Mouse (Mus musculus) kidney, embryonic 16.5 days (tissue): Measurements from ENCODE around the gene Donson. TPM values are rescaled to one million over a fixed set of nuclear protein-coding genes. Genes with fewer than 3 reads are reported as not detected.

Experiments used
- ATAC-seq: fragments of 200-750 bp; cut with Nextera tagmentation; 2 replicates; pipeline ENCODE4 v1.8.0; 2017; ENCODE audit warnings: moderate TSS enrichment; ENCODE audit not compliant: low FRiP score, low TSS enrichment
- H3K27ac ChIP-seq: fragments of 300-500 bp; sonication (generic); 2 replicates; pipeline ENCODE4 v1.5.1; 2014; ENCODE audit warnings: low read length
- H3K27me3 ChIP-seq: fragments of 300-500 bp; sonication (generic); 2 replicates; pipeline ENCODE4 v1.6.1; 2014; ENCODE audit warnings: low read length, control low read depth, mixed read lengths; ENCODE audit not compliant: insufficient read depth
- H3K36me3 ChIP-seq: fragments of 300-500 bp; sonication (generic); 2 replicates; pipeline ENCODE4 v1.6.1; 2014; ENCODE audit warnings: low read length, control low read depth, mixed read lengths; ENCODE audit not compliant: insufficient read depth
- H3K4me1 ChIP-seq: fragments of 300-500 bp; sonication (generic); 2 replicates; pipeline ENCODE4 v1.6.1; 2014; ENCODE audit warnings: low read length, control low read depth, mixed read lengths; ENCODE audit not compliant: insufficient read depth
- H3K4me2 ChIP-seq: fragments of 300-500 bp; sonication (generic); replicated peaks from 2 replicates; pipeline ENCODE4 v1.6.1; 2014; ENCODE audit warnings: low read depth, low read length
- H3K4me3 ChIP-seq: fragments of 300-500 bp; sonication (generic); 2 replicates; pipeline ENCODE4 v1.5.1; 2014; ENCODE audit warnings: mild to moderate bottlenecking, low read length
- H3K9ac ChIP-seq: fragments of 300-500 bp; sonication (generic); replicated peaks from 2 replicates; pipeline ENCODE4 v1.6.1; 2014; ENCODE audit warnings: low read length
- H3K9me3 ChIP-seq: fragments of 300-500 bp; sonication (generic); 2 replicates; pipeline ENCODE4 v1.6.1; 2016; ENCODE audit warnings: low read length, control low read depth
- WGBS: fragments of 180-500 bp; shearing (Covaris S2); extraction: QIAGEN DNeasy Blood & Tissue Kit; methylation state at CpG from one replicate; pipeline ENCODE4 v1.1.7; 2014; 5-methylcytosine and 5-hydroxymethylcytosine counted together
- polyA plus RNA-seq: library from polyadenylated mRNA; unstranded; fragments of >200 nt; fragmentation: Nextera tagmentation; extraction: Ambion mirVana; gene quantifications from 2 replicates; pipeline ENCODE4 v1.2.1, GENCODE M21; 2015

The Donson gene
- polyA plus RNA-seq, 1 experiment from 2014 or later = 21.5 TPM

DNA sequence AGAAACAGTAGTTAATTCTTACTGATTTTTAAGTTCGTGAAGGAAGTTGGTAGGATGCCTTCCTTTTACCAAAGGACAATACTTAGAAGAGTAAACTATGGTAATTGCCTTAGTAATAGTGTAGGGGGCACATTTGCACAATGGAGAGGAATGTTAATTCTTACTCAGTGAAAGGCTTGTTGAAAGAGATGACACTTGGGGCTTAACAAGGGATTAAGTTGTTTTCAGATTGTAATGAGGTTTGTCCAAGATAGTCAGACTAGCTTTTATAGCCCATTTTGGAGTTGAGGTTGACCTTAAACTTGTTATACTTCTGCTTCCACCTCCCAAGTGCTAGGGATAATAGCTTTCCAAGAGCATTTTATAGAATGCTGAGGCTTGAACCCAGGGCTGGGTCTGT is 27.2 kb downstream of the Donson start:
- 75% methylated on average over 1 of the region's 1 CpGs for WGBS
- no peak overlapping the region for H3K4me3 ChIP-seq
- peaks cover 76% of the 10 kb centered on the region for H3K36me3 ChIP-seq
- H3K4me1 ChIP-seq = no peaks in the 10 kb centered on the region
- no peak for ATAC-seq
- no peak overlapping the region for H3K4me2 ChIP-seq
- no peaks in the 10 kb centered on the region for H3K27me3 ChIP-seq
- H3K27ac ChIP-seq = no peak overlapping the region
- no peak overlapping the region for H3K9ac ChIP-seq
- peaks cover 7% of the 10 kb centered on the region for H3K9me3 ChIP-seq

DNA sequence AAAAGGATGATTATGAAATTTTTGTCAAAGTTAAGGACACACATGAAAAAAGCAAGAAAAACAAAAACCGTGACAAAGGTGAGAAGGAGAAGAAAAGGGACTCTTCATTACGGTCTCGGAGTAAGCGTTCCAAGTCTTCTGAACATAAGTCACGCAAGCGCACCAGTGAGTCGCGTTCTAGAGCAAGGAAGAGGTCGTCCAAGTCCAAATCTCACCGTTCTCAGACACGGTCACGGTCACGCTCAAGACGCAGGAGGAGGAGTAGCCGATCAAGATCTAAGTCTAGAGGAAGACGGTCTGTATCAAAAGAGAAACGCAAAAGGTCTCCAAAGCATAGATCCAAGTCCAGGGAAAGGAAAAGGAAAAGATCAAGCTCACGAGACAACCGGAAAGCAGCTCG is 28.8 kb downstream of the Donson start:
- Histone ChIP-seq H3K4me3 (no peak overlapping the region), H3K36me3 (peaks cover 76% of the 10 kb centered on the region), H3K27ac (no peak overlapping the region), H3K9me3 (peaks cover 7% of the 10 kb centered on the region), H3K9ac (no peak overlapping the region), H3K4me1 (no peaks in the 10 kb centered on the region), H3K4me2 (no peak overlapping the region), H3K27me3 (no peaks in the 10 kb centered on the region)
- WGBS = 95% methylated on average over 20 of the region's 20 CpGs
- ATAC-seq = no peak

DNA sequence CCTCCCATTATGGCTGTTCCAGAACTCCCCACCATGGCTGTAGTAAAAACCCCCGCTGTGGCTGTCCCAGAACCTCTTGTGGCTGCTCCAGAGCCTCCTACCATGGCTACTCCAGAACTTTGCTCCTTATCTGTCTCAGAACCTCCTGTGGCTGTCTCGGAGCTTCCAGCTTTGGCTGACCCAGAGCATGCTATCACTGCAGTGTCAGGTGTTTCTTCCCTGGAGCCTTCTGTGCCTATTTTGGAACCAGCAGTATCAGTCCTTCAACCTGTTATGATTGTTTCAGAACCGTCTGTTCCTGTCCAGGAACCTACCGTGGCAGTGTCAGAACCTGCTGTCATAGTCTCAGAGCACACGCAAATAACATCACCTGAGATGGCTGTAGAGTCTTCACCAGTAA is 30.1 kb downstream of the Donson start:
- ATAC-seq = no peak
- peaks cover 7% of the 10 kb centered on the region for H3K9me3 ChIP-seq
- WGBS = 93% methylated on average over 5 of the region's 5 CpGs
- H3K4me2 ChIP-seq = no peak overlapping the region
- no peaks in the 10 kb centered on the region for H3K27me3 ChIP-seq
- H3K4me1 ChIP-seq = no peaks in the 10 kb centered on the region
- H3K36me3 ChIP-seq = peaks cover 73% of the 10 kb centered on the region
- no peak overlapping the region for H3K9ac ChIP-seq
- no peak overlapping the region for H3K4me3 ChIP-seq
- no peak overlapping the region for H3K27ac ChIP-seq

DNA sequence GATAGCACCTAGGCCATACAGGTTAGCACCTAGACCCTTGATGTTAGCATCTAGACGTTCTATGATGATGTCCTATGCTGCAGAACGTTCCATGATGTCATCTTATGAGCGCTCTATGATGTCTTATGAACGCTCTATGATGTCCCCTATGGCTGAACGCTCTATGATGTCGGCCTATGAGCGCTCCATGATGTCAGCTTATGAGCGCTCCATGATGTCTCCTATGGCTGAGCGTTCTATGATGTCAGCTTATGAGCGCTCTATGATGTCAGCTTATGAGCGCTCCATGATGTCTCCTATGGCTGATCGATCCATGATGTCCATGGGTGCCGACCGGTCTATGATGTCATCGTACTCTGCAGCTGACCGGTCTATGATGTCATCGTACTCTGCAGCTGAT is 31.3 kb downstream of the Donson start:
- Histone ChIP-seq H3K9me3 (peaks cover 7% of the 10 kb centered on the region), H3K36me3 (peaks cover 71% of the 10 kb centered on the region), H3K27ac (no peak overlapping the region), H3K4me1 (no peaks in the 10 kb centered on the region), H3K4me3 (no peak overlapping the region), H3K27me3 (no peaks in the 10 kb centered on the region), H3K9ac (no peak overlapping the region), H3K4me2 (no peak overlapping the region)
- ATAC-seq = 0 out of 2 replicates have a peak, but pooled peaks have one; percentile 31
- WGBS = 98% methylated on average over 17 of the region's 17 CpGs

DNA sequence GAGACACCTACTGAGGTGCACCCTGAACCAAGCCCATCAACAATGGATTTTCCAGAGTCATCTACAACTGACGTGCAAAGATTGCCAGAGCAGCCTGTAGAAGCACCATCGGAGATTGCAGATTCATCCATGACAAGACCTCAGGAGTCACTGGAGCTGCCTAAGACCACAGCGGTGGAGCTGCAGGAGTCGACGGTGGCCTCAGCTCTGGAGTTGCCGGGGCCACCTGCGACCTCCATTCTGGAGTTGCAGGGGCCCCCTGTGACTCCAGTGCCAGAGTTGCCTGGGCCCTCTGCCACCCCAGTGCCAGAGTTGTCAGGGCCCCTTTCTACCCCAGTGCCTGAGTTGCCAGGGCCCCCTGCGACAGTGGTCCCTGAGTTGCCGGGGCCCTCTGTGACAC is 33.3 kb downstream of the Donson start:
- H3K9ac ChIP-seq = no peak overlapping the region
- no peaks in the 10 kb centered on the region for H3K27me3 ChIP-seq
- peaks cover 70% of the 10 kb centered on the region for H3K36me3 ChIP-seq
- 0 out of 2 replicates have a peak, but pooled peaks cover under 1% of the 10 kb centered on the region for H3K4me1 ChIP-seq
- no peak overlapping the region for H3K4me3 ChIP-seq
- 92% methylated on average over 9 of the region's 9 CpGs for WGBS
- peaks cover 6% of the 10 kb centered on the region for H3K9me3 ChIP-seq
- H3K27ac ChIP-seq = no peak overlapping the region
- H3K4me2 ChIP-seq = no peak overlapping the region
- no peak for ATAC-seq

DNA sequence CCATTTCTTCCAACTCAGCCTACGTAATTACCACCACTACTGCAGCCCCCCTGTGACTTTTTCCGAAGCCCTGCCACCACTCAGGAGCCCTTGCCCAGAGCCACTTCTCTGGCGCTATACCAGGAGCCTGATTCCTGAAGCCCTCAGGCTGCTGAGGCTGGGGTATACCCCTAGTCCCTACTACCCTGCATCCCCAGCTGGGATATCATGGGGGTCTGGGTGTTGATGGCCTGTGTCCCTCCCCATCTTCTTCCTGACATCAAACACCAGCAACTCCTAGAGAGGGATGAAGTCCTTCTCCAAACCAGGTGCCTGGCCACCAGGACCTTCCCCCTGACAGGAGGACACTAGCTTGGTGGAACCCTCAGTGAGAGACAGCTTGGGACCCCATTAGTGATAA is 36.4 kb downstream of the Donson start:
- WGBS = 95% methylated on average over 3 of the region's 3 CpGs
- Histone ChIP-seq H3K4me3 (no peak overlapping the region), H3K4me1 (peaks cover 9% of the 10 kb centered on the region), H3K4me2 (no peak overlapping the region), H3K9me3 (no peaks in the 10 kb centered on the region), H3K27ac (no peak overlapping the region), H3K36me3 (peaks cover 39% of the 10 kb centered on the region), H3K9ac (no peak overlapping the region), H3K27me3 (no peaks in the 10 kb centered on the region)
- ATAC-seq = no peak

DNA sequence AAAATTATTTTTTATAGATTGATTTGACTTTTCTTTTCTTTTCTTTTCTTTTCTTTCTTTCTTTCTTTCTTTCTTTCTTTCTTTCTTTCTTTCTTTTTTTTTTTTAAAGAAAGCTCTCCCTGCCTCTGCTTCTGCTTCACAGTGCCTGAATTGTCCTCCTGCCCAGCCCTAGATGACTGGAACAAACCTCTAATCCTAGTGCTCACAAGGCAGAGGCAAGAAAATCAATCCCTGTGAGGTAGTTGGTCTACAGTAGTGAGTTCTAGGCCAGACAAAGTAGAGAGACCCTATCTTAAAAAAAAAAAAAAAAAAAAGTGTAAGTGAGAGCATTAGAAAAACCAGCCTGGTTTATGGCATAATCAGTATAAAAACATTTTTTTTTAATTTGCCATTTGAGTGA is 38.8 kb downstream of the Donson start:
- H3K4me2 ChIP-seq = peak overlapping the region; percentile 18; the same call in 1 of the 2 replicates

DNA sequence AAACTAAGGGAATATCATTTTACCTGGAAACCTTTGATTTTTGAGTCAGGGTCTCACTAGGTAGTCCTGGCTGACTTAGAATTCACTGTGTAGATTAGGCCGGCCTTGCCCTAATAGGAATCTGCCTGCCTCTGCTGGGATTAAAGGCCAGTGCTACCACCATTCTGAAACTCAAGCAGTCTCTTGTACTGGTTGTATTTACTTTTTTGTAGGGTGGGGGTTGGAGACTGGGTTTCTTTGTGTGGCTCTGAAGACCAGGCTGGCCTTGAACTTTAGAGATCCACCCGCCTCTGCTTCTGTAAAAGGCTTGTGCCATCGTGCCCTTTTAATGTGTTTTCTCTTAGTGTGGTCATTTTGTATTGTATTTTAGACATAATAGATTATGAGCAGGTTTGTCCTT is 39.3 kb downstream of the Donson start:
- peak overlapping the region; percentile 89 for H3K4me3 ChIP-seq
- peaks cover 14% of the 10 kb centered on the region for H3K4me1 ChIP-seq
- H3K4me2 ChIP-seq = peak overlapping the region; percentile 57
- H3K9me3 ChIP-seq = no peaks in the 10 kb centered on the region
- no peak overlapping the region; the same call in 1 of the 2 replicates for H3K9ac ChIP-seq
- ATAC-seq = no peak
- H3K36me3 ChIP-seq = peaks cover 11% of the 10 kb centered on the region
- H3K27me3 ChIP-seq = no peaks in the 10 kb centered on the region
- 55% methylated on average over 3 of the region's 3 CpGs for WGBS
- H3K27ac ChIP-seq = no peak overlapping the region

More for the DNA sequence above, 38.8 kb downstream of the Donson start:
- Histone ChIP-seq H3K9me3 (no peaks in the 10 kb centered on the region), H3K4me1 (peaks cover 14% of the 10 kb centered on the region), H3K36me3 (peaks cover 15% of the 10 kb centered on the region), H3K27ac (no peak overlapping the region), H3K9ac (no peak overlapping the region), H3K27me3 (no peaks in the 10 kb centered on the region), H3K4me3 (no peak overlapping the region)
- no peak for ATAC-seq

DNA sequence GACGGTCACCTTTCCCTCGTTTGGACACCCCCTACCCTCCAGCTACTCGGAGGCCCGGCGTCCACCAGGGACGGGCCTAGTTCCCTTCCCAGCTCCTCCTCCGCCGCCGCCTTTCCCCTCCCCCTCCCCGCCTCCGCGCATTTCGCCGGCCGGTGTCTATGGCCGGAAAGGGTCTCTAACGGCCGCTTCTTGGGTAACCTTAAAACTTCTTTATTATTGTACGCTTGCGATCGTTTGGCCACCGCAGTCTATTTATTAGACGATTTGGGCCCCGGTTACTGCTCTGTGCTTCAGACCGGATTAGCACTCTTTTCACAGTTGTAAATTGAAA is 40.4 kb downstream of the Donson start:
- Histone ChIP-seq H3K9me3 (no peaks in the 10 kb centered on the region), H3K27ac (peak overlapping the region; percentile 97), H3K9ac (peak overlapping the region; percentile 79), H3K27me3 (no peaks in the 10 kb centered on the region), H3K4me3 (peak overlapping the region; percentile 89), H3K4me2 (peak overlapping the region; percentile 57), H3K36me3 (peaks cover 11% of the 10 kb centered on the region), H3K4me1 (peaks cover 14% of the 10 kb centered on the region)
- under 1% methylated on average over 25 of the region's 25 CpGs for WGBS
- peak; percentile 64 for ATAC-seq

DNA sequence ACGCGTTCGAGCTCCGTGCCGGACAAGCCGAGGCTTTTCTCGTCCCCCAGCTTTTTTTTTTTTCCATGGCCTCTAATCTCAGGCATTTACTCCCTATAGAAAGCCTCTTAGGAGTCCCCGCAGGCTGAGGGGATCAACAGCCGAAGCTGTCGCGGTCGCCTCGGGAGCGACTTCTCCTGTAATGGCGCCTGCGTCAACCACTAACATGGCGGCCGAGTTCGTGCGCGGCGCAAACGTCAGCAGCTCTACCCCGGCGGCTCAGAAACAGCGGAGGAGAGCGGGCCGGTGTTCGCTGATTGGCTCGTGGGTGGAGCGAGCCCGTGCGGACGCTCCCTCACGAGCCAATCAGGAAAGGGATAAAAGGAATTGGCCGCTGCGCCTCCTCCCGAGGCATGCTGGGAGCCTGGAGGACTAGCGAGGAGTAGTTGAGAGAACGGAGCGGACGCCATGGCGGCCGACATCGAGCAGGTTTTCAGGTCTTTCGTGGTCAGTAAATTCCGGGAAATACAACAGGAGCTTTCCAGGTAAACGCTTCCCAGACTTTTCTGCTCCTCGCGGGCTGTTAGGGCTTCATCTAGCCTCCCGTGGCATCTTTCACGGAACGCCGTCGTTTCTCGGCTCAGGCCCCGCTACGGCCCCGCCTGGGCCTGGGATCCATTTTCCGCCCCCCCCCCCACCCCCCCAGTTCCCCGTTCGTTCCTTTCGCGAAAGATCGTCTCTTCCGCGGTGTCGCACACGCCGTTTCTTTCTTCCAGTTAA is 40.9 kb downstream of the Donson start, which contains the start of gene Son:
Gene Son, plus strand, starts transcription at position 46 of the 759 bp plus-strand sequence.
- peak; percentile 97 for ATAC-seq
- H3K4me2 ChIP-seq = peak within 1 kb of the TSS; percentile 79
- under 1% methylated on average over 66 of the region's 70 CpGs for WGBS
- H3K4me3 ChIP-seq = peak within 1 kb of the TSS; percentile 89
- peak within 1 kb of the TSS; percentile 79 for H3K9ac ChIP-seq
- peaks cover 15% of the 10 kb centered on the region for H3K36me3 ChIP-seq
- no peaks in the 10 kb centered on the region for H3K9me3 ChIP-seq
- peak within 1 kb of the TSS; percentile 97 for H3K27ac ChIP-seq
- no peaks in the 10 kb centered on the region for H3K27me3 ChIP-seq
- peaks cover 14% of the 10 kb centered on the region for H3K4me1 ChIP-seq
